Mouse (Mus musculus) small intestine, adult 2 months (tissue): ENCODE results near the gene Btrc. TPM values are rescaled to one million over a fixed set of nuclear protein-coding genes. Genes with fewer than 3 reads are reported as not detected.

Source experiments
- H3K27ac ChIP-seq: fragments of 200-500 bp; 2 replicates; pipeline ENCODE4 v1.5.1; 2012; ENCODE audit warnings: low read depth, low read length, control low read depth, inconsistent platforms; ENCODE audit not compliant: insufficient read depth
- H3K27me3 ChIP-seq: fragments of 200-500 bp; 2 replicates; pipeline ENCODE4 v1.6.1; 2012; ENCODE audit warnings: mild to moderate bottlenecking, moderate library complexity, low read length, inconsistent platforms; ENCODE audit not compliant: control insufficient read depth, insufficient read depth
- H3K36me3 ChIP-seq: fragments of 200-500 bp; 2 replicates; pipeline ENCODE4 v1.6.1; 2012; ENCODE audit warnings: mild to moderate bottlenecking, low read length, control low read depth, inconsistent platforms; ENCODE audit not compliant: control insufficient read depth, insufficient read depth
- H3K4me1 ChIP-seq: fragments of 200-500 bp; 2 replicates; pipeline ENCODE4 v1.6.1; 2012; ENCODE audit warnings: low read length, inconsistent platforms, mixed read lengths; ENCODE audit not compliant: control insufficient read depth, insufficient read depth, insufficient read length
- H3K4me3 ChIP-seq: fragments of 200-500 bp; 2 replicates; pipeline ENCODE4 v1.5.1; 2012; ENCODE audit warnings: low read depth, mild to moderate bottlenecking, control low read depth, inconsistent platforms, low read length, moderate library complexity
- CTCF ChIP-seq: fragments of 200-500 bp; IDR thresholded peaks from 2 replicates; pipeline ENCODE4 v1.5.1; 2012; ENCODE audit warnings: low read depth, mild to moderate bottlenecking, control low read depth, inconsistent platforms, low read length, moderate library complexity, mixed read lengths; ENCODE audit not compliant: insufficient replicate concordance, insufficient read length; ENCODE audit errors: extremely low read depth
- POLR2A ChIP-seq: fragments of 200-500 bp; IDR thresholded peaks from 2 replicates; pipeline ENCODE4 v1.6.1; 2012; ENCODE audit warnings: low read depth, mild to moderate bottlenecking, control low read depth, inconsistent platforms, low read length, moderate library complexity
- WGBS: fragments of 180-500 bp; shearing (Covaris S2); methylation state at CpG from one replicate; pipeline ENCODE4 v1.1.7; 2018; 5-methylcytosine and 5-hydroxymethylcytosine counted together
- polyA plus RNA-seq: library from polyadenylated mRNA; depleted of rRNA; stranded (reverse); fragments of >200 nt; gene quantifications from 2 replicates; pipeline ENCODE4 v1.2.3, GENCODE M21; 2012

The Btrc gene
- polyA plus RNA-seq, 1 experiment: 4.2 TPM

DNA sequence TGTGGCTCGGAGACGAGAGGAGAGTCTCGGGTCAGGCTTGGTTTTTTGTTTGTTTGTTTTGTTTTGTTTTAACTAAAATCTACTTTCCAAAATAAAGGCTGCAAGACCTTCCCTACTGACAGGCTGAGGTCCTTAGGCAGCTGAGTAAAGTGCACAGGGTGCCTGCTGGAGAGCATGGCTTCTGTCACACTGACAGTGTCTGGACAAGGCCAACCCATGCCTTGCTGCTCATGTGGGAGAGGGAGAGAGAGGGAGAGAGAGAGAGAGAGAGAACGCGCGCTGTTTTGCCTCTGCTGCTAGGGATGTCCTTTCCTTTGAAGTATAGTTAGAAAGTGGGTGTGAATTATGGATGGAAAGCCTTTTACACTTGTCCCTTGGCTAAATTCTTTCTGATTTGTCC, 168.0 kb downstream of the Btrc start:
- WGBS: 79% methylated on average over 6 of the region's 6 CpGs
- Histone ChIP-seq H3K36me3 (peaks cover 10% of the 10 kb centered on the region), H3K4me1 (no peaks in the 10 kb centered on the region), H3K27me3 (no peaks in the 10 kb centered on the region), H3K27ac (no peak overlapping the region), H3K4me3 (no peak overlapping the region)
- no peak for TF ChIP-seq POLR2A
- no peak for TF ChIP-seq CTCF

DNA sequence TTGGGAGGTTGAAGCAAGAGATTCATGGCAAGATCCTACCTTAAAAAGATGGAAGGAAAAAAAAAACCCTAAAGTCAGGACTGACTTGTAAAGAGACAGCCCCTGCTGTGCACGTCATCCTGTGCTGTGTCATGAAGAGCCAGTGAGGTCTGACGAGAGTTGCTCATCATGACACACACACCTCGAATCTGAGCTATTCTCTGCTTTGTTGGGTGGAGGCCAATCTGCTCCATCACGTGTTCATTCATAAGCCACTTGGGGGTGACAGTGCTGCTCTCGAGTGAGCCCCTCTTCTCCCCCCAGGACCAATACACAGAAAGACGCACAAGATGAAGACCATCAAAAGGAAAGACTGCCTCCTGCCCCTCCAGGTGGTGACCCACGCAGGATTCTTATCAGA, 170.1 kb downstream of the Btrc start:
- no peak for TF ChIP-seq POLR2A
- TF ChIP-seq CTCF: no peak
- H3K27ac ChIP-seq: no peak overlapping the region
- no peaks in the 10 kb centered on the region for H3K4me1 ChIP-seq
- 53% methylated on average over 7 of the region's 7 CpGs for WGBS
- H3K27me3 ChIP-seq: no peaks in the 10 kb centered on the region
- H3K36me3 ChIP-seq: no peaks in the 10 kb centered on the region; the same call in 1 of the 2 replicates
- H3K4me3 ChIP-seq: no peak overlapping the region

DNA sequence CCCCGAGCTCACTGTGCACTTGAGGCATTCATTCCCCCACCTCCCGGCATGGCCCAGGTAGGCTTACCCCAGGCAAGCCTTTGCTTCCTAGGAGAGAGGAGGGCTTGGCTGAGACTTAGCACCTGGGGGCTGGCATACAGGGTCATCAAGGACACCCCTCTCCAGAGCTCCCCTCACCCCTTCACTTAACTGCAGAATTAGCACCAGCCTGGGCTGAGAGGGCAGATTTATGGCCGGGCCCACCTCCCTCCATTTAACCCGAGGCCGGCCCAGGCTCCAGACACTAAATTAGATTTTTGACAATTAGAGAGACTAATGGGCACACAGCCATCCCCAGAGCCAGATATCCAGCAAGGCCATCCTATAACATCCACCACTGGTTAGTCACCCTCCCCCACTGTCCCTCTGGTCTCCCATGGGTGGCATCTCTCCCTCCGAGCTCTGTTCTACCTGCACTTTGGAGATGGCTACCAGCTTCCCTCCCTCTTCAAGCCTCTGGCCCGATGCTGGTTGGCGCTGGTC, 171.7 kb downstream of the Btrc start:
- TF ChIP-seq POLR2A: no peak
- TF ChIP-seq CTCF: no peak
- WGBS: 71% methylated on average over 8 of the region's 8 CpGs

DNA sequence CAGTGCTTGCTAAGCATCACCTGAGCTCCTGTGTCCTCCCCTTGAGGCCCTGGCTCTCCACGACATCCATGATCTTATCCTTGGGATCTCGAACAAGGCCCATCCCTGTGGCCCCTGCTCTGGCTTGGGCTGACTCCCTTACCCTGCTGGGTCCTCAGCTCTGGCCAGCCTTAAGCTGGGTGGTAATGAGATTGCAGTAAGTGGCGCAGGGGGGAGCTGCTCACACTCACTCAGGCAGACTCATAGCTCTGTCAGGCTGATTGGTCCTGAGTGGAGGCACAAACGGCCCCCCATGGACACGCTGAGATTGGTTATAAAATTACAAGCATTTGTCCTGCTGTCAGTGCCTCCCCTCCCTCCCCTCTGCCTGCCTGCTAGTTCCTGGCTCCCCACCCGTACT, 172.4 kb downstream of the Btrc start:
- no peaks in the 10 kb centered on the region for H3K36me3 ChIP-seq
- peaks cover 5% of the 10 kb centered on the region; the same call in 1 of the 2 replicates for H3K27me3 ChIP-seq
- WGBS: 59% methylated on average over 6 of the region's 6 CpGs
- no peak overlapping the region for H3K27ac ChIP-seq
- H3K4me1 ChIP-seq: no peaks in the 10 kb centered on the region
- TF ChIP-seq CTCF (no peak), POLR2A (no peak)
- no peak overlapping the region for H3K4me3 ChIP-seq

More for the DNA sequence above, 171.7 kb downstream of the Btrc start:
- H3K4me3 ChIP-seq: no peak overlapping the region
- H3K27ac ChIP-seq: no peak overlapping the region
- H3K27me3 ChIP-seq: no peaks in the 10 kb centered on the region
- H3K36me3 ChIP-seq: no peaks in the 10 kb centered on the region
- no peaks in the 10 kb centered on the region for H3K4me1 ChIP-seq

DNA sequence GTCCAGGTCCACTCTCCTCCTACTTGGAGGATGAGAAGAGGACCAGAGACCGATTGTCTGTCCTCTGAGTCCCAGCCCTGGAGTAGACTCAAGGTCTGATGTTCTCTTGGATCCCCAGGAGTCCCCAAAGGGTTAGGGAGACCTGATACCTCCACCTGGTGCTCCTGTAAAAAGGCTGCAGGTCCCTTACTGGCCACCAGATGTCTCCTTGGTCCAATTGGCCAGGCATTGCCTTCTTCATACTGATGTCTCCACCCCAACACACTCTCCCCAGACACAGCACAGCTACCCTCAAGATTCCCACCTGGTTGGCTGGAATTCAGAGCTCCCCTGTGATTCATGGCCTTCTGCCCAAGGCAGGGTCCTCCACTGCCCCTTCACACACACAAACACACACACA, 174.0 kb downstream of the Btrc start:
- 40% methylated on average over 1 of the region's 1 CpGs for WGBS
- H3K36me3 ChIP-seq: no peaks in the 10 kb centered on the region
- TF ChIP-seq POLR2A (no peak), CTCF (peak; percentile 68; the same call in 1 of the 2 replicates)
- H3K4me3 ChIP-seq: no peak overlapping the region
- H3K27ac ChIP-seq: no peak overlapping the region
- H3K4me1 ChIP-seq: peaks cover 3% of the 10 kb centered on the region
- H3K27me3 ChIP-seq: peaks cover 19% of the 10 kb centered on the region

DNA sequence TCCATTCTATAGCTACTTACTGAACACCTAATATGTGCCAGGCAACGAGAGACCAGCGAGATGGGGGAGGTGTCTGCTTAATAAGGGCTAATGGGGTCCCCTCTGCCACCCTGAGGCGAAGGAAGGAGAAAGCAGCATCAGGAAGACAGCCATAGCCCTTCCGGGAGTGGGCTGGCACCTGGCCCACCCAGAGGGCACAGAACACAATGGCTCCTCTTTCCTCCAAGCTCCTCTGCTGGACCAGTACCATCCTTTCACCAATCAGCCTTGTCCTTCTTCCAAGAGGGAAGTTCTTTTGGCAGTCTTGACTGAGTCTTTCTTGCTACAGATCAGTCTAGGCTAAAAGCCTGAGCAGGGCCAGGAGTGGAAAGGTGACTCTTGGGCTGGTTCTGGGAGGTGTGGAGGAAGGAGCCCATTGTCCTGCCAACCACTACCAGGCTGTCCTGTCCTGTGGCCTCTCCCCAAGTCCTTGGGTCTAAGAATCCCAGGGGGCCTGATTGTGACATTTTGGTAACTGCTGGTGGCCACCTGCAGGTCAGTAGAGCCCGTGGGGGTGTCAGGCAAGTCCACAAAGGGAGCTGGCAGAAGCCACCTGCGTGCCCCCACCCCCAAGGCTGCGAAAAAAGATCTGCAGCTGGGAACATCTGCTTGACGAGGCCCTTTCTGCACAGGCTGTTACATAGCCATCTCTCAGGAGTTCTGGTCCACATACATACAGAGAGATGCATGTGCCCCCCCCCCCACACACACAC, 177.3 kb downstream of the Btrc start:
- TF ChIP-seq CTCF: no peak

DNA sequence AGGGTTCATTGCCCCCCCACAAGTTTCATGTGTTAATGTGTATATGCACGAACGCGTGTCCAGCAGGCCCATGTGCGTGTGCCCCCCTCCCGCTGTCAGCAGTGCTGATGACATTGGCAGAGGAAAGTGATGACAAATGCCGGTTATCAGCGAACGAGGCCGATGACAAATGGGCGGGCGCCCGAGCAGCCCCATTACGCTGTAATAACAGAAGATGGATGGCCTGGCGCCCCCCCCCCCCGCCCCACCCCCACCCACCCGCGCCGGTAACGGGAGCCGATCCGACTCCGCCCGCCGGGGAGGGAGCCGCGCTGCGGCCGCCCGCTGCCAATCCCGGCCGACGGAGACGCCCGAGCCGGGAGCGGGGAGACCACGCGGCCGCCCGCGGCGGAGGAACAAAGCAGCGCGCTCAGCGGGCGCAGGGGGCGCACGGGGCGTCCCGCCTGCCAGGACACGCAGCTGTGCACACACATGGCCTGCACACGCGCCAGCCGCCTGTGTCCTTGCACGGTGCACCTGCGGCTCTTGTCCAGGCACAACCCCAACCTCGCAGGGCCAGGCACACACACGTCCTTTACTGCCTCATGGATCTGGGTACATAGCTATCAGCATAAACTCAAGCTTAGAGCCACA, 178.0 kb downstream of the Btrc start:
- peaks cover 27% of the 10 kb centered on the region for H3K27me3 ChIP-seq
- no peak for TF ChIP-seq POLR2A
- TF ChIP-seq CTCF: no peak
- under 1% methylated on average over 56 of the region's 58 CpGs for WGBS
- no peaks in the 10 kb centered on the region for H3K36me3 ChIP-seq
- peak overlapping the region; percentile 35 for H3K4me3 ChIP-seq
- H3K4me1 ChIP-seq: peaks cover 8% of the 10 kb centered on the region
- no peak overlapping the region for H3K27ac ChIP-seq

More for the DNA sequence above, 177.3 kb downstream of the Btrc start:
- Histone ChIP-seq H3K27me3 (peaks cover 27% of the 10 kb centered on the region), H3K4me1 (peaks cover 8% of the 10 kb centered on the region), H3K4me3 (no peak overlapping the region), H3K36me3 (no peaks in the 10 kb centered on the region), H3K27ac (no peak overlapping the region)
- WGBS: 41% methylated on average over 8 of the region's 8 CpGs
